Mouse (Mus musculus) lung, embryonic 14.5 days (tissue): ENCODE results near the gene Akp3. TPM values are rescaled to one million over a fixed set of nuclear protein-coding genes. Genes with fewer than 3 reads are reported as not detected.

Experiments
- ATAC-seq: fragments of 200-750 bp; cut with Nextera tagmentation; 2 replicates; pipeline ENCODE4 v1.8.0; 2017; ENCODE audit warnings: mild to moderate bottlenecking, moderate TSS enrichment, moderate library complexity; ENCODE audit not compliant: insufficient read depth
- DNase-seq: peaks from one replicate; pipeline ENCODE4 v3.0.0-alpha.2; 2015
- H3K27ac ChIP-seq: fragments of 300-500 bp; sonication (generic); 2 replicates; pipeline ENCODE4 v1.5.1; 2014; ENCODE audit warnings: low read depth, mild to moderate bottlenecking, moderate library complexity
- H3K27me3 ChIP-seq: fragments of 300-500 bp; sonication (generic); 2 replicates; pipeline ENCODE4 v1.6.1; 2014; ENCODE audit warnings: low read length, control low read depth; ENCODE audit not compliant: insufficient read depth
- H3K36me3 ChIP-seq: fragments of 300-500 bp; sonication (generic); 2 replicates; pipeline ENCODE4 v1.6.1; 2014; ENCODE audit warnings: control low read depth; ENCODE audit not compliant: insufficient read depth
- H3K4me1 ChIP-seq: fragments of 300-500 bp; sonication (generic); 2 replicates; pipeline ENCODE4 v1.6.1; 2014; ENCODE audit warnings: antibody characterized with exemption, control low read depth; ENCODE audit not compliant: insufficient read depth
- H3K4me2 ChIP-seq: fragments of 300-500 bp; sonication (generic); 2 replicates; pipeline ENCODE4 v1.6.1; 2014; ENCODE audit warnings: mild to moderate bottlenecking
- H3K4me3 ChIP-seq: fragments of 300-500 bp; sonication (generic); 2 replicates; pipeline ENCODE4 v1.5.1; 2014; ENCODE audit warnings: low read depth, low read length
- H3K9ac ChIP-seq: fragments of 300-500 bp; sonication (generic); 2 replicates; pipeline ENCODE4 v1.6.1; 2014
- H3K9me3 ChIP-seq: fragments of 300-500 bp; sonication (generic); 2 replicates; pipeline ENCODE4 v1.6.1; 2016; ENCODE audit warnings: low read depth, low read length, control low read depth
- CTCF ChIP-seq: IDR thresholded peaks from 2 replicates; pipeline ENCODE4 v1.5.1; 2016; ENCODE audit warnings: antibody characterized with exemption, low read depth
- WGBS: fragments of 180-500 bp; shearing (Covaris S2); extraction: QIAGEN DNeasy Blood & Tissue Kit; methylation state at CpG from one replicate; pipeline ENCODE4 v1.1.7; 2014; 5-methylcytosine and 5-hydroxymethylcytosine counted together
- polyA plus RNA-seq: library from polyadenylated mRNA; unstranded; fragments of >200 nt; fragmentation: Nextera tagmentation; extraction: Ambion mirVana; gene quantifications from 2 replicates; pipeline ENCODE4 v1.2.1, GENCODE M21; 2014

Gene Akp3
- polyA plus RNA-seq, 1 experiment from 2014 or later = not detected

- Histone ChIP-seq H3K27ac (no peak overlapping the region), H3K9ac (no peak overlapping the region), H3K4me3 (no peak overlapping the region), H3K27me3 (peaks cover 17% of the 10 kb centered on the region), H3K9me3 (no peaks in the 10 kb centered on the region), H3K36me3 (no peaks in the 10 kb centered on the region), H3K4me2 (no peak overlapping the region), H3K4me1 (peaks cover 3% of the 10 kb centered on the region; the same call in 1 of the 2 replicates)
- 90% methylated on average over 1 of the region's 1 CpGs for WGBS
- DNase-seq = no peak
- ATAC-seq = no peak
- no peak for TF ChIP-seq CTCF
Observed at GRCm38 (mm10) chr1:87171312-87171711, 46.5 kb downstream of the Akp3 start.

GRCm38 (mm10) chr1:87172316-87172715 is 47.5 kb downstream of the Akp3 start:
- no peak for ATAC-seq
- no peak overlapping the region for H3K9ac ChIP-seq
- H3K27ac ChIP-seq = no peak overlapping the region
- no peak for DNase-seq
- H3K4me3 ChIP-seq = no peak overlapping the region
- H3K4me2 ChIP-seq = no peak overlapping the region
- 35% methylated on average over 9 of the region's 9 CpGs for WGBS
- H3K27me3 ChIP-seq = peaks cover 17% of the 10 kb centered on the region
- no peaks in the 10 kb centered on the region for H3K9me3 ChIP-seq
- peaks cover 3% of the 10 kb centered on the region; the same call in 1 of the 2 replicates for H3K4me1 ChIP-seq
- no peaks in the 10 kb centered on the region for H3K36me3 ChIP-seq
- no peak for TF ChIP-seq CTCF

GRCm38 (mm10) chr1:87174006-87174955 is 49.5 kb downstream of the Akp3 start:
- DNase-seq (peak; percentile 85), ATAC-seq (peak; percentile 30; the same call in 1 of the 2 replicates)
- Histone ChIP-seq H3K9me3 (no peaks in the 10 kb centered on the region), H3K27ac (no peak overlapping the region), H3K4me1 (peaks cover 3% of the 10 kb centered on the region; the same call in 1 of the 2 replicates), H3K4me3 (no peak overlapping the region), H3K9ac (no peak overlapping the region), H3K4me2 (0 out of 2 replicates have a peak overlapping the region, but pooled peaks have one; percentile 8), H3K27me3 (peaks cover 16% of the 10 kb centered on the region), H3K36me3 (no peaks in the 10 kb centered on the region)
- 27% methylated on average over 28 of the region's 28 CpGs for WGBS
- peak; percentile 74 for TF ChIP-seq CTCF

GRCm38 (mm10) chr1:87175852-87176292 is 51.1 kb downstream of the Akp3 start:
- Histone ChIP-seq H3K4me2 (peak overlapping the region; percentile 1; the same call in 1 of the 2 replicates), H3K4me1 (peaks cover 3% of the 10 kb centered on the region; the same call in 1 of the 2 replicates), H3K27ac (no peak overlapping the region), H3K9me3 (no peaks in the 10 kb centered on the region), H3K4me3 (no peak overlapping the region), H3K27me3 (0 out of 2 replicates have a peak, but pooled peaks cover 4% of the 10 kb centered on the region), H3K36me3 (no peaks in the 10 kb centered on the region), H3K9ac (no peak overlapping the region)
- WGBS = 14% methylated on average over 11 of the region's 11 CpGs
- ATAC-seq = peak; percentile 87
- TF ChIP-seq CTCF = peak; percentile 73
- DNase-seq = peak; percentile 92

Other genes starting within 250 kb of the Akp3 start
- gene Alppl2, start 35.0 kb upstream of the Akp3 start, polyA plus RNA-seq = not detected in 2 replicates
- not detected in 2 replicates for gene Alpi, start 23.4 kb upstream of the Akp3 start, polyA plus RNA-seq
- 0.26 and 0.61 TPM in 2 replicates for gene Ecel1, start 31.5 kb downstream of the Akp3 start, polyA plus RNA-seq
- gene Prss56, start 58.3 kb downstream of the Akp3 start, polyA plus RNA-seq = not detected in 2 replicates
- not detected in 2 replicates for gene Chrnd, start 65.6 kb downstream of the Akp3 start, polyA plus RNA-seq
- not detected in 2 replicates for gene Chrng, start 79.7 kb downstream of the Akp3 start, polyA plus RNA-seq
- gene Eif4e2, start 88.9 kb downstream of the Akp3 start, polyA plus RNA-seq = 160 and 164 TPM in 2 replicates
- 0.11 TPM in 1 of 2 replicates, not detected in the other for gene Efhd1, start 139.4 kb downstream of the Akp3 start, polyA plus RNA-seq
- 46.7 and 49.6 TPM in 2 replicates for gene Gigyf2, start 202.0 kb downstream of the Akp3 start, polyA plus RNA-seq